Mouse (Mus musculus) common myeloid progenitor, adult 5-6 weeks (primary cell): ENCODE data around the gene Dgkq. TPM values are rescaled to one million over a fixed set of nuclear protein-coding genes. Genes with fewer than 3 reads are reported as not detected.
A peak's percentile ranks its signal among the peaks of the same experiment; 100 is the strongest.

Source experiments
- ATAC-seq: replicated peaks from 2 replicates; pipeline ENCODE4 v1.8.0; 2016; ENCODE audit warnings: low read depth, mild to moderate bottlenecking, moderate TSS enrichment, inconsistent platforms; ENCODE audit not compliant: poor library complexity, severe bottlenecking
- total RNA-seq: library from RNA; stranded (forward); fragments of 200-1000, 187-1606 nt; gene quantifications from 2 replicates; pipeline ENCODE4 v1.2.3, GENCODE M21; 2017

Dgkq gene
- total RNA-seq, 1 experiment from 2014 or later = 6.2 TPM

DNA sequence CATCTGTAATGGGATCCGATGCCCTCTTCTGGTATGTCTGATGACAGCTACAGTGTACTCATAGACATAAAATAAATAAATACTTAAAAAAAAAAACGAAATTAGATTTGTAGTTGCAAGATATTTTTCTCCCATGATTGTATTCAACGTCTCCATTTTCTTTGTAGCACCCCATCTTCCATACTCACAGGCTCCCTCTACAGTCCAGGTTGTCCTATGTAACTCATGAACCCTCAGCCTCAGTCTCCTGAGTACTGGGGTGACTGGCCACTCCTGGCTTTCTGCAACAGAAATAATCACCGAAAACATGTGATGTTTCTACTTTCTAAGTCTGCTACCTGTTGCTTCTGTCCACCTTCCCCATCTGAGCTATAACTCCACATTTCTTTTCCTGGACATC lies 21.7 kb upstream of the Dgkq start:
- ATAC-seq = no peak

DNA sequence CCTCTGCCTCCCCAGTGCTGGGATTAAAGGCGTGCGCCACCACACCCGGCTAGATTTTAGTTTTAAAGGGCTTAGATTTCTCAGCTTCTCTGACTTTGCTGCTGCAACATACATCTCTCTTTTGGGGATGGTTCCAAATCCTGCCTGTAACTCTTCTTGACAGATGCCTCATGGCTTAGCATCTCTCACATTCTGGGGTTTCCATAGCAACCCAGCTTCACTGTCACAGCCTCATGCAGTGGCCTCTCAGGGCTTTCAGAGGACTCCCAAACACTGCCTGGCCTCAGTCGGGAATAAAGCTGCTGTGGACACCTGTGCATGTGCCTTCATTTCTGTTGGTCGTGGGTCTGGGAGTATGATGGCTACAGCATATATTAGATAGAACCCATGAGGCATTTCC lies 19.6 kb upstream of the Dgkq start:
- ATAC-seq = no peak

DNA sequence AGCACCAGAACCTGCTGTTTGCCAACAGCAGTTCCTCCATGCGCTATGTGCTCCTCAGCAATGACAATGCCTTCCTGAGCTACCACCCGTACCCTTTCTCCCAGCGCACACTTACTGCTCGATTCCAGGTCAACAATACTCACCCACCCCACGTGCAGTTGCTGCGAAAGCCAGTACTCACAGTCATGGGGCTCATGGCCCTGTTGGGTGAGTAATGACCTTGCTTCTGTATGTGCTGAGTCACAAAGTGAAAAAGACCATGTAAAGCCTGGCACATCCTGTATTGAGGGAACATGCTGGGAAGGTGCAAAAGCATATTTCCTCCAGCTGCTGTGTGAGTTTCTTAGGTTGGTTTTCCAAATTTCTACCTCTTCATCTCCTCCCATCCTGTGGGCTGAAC lies 11.4 kb upstream of the Dgkq start:
- no peak for ATAC-seq

DNA sequence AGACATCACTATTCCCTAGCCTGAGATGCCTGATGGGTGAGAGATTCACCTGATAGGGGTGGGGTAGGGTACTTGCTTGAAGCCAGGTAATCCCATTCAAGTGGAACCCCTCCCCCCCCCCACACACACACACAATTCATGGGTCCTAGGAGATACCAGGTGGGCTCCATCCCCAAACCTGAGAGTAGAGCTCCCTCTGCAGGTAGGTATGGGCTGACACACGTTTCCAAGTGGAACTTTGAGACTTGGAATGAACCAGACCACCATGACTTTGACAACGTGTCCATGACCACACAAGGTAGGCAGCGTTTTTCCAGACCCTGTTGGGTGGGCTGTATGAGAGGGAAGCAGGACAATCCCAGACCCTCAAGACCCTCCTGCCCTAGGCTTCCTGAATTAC lies 10.4 kb upstream of the Dgkq start:
- no peak for ATAC-seq

DNA sequence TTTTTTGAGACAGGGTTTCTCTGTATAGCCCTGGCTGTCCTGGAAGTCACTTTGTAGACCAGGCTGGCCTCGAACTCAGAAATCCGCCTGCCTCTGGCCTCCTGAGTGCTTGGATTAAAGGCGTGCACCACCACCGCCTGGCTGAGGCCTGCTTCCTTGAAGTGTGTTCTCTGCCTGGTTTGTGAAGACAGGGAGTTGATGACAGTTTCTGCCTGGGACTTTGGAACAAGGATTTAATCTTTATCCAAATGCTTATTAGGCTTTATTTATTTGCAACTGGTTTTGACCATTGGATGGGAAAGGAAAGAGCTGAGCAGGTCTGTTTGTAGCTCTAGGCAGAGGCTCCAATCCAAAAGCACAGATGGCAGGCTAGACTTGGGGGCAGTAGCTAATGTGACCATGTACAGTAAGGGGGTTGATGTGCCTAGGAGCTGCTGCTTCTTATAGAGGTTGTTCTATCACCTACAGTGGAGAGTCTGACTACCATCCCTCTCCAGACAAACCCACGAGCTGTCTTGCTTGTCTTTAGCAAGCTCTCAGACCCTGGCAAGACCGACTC lies 8.9 kb upstream of the Dgkq start:
- no peak for ATAC-seq

DNA sequence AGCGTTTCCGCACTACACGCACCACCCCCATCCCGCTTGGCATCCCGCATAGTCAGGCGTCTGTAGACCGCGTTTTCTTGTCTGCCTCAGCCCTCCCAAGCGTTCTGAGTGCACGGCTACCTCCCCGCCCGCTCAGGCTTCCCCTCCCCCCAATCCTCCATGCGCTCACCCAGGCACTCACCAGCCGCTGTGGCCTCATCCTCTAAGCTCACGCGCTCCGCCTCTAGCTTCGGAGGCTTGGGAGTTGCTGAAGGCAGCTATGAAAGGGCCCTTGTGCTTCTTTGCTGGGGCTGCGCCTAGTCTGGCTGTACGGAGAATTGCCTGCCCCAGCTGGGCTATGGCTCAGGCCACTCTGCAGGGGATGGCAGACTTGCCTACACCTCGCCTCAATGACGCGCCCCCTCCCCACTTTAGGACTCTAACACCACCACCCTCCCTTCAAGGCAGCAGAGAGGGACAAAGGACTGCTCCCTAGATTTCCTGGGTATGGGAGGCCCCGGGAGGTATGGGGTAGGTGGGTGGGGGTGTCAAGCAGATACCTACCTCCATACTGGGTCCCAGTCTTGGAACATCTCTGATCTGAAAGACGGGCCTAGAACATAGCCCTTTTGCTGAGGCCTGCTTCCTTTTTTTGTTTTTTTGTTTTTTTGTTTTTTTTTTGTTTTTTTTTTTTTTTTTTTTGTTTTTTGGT lies 8.3 kb upstream of the Dgkq start:
- no peak for ATAC-seq

DNA sequence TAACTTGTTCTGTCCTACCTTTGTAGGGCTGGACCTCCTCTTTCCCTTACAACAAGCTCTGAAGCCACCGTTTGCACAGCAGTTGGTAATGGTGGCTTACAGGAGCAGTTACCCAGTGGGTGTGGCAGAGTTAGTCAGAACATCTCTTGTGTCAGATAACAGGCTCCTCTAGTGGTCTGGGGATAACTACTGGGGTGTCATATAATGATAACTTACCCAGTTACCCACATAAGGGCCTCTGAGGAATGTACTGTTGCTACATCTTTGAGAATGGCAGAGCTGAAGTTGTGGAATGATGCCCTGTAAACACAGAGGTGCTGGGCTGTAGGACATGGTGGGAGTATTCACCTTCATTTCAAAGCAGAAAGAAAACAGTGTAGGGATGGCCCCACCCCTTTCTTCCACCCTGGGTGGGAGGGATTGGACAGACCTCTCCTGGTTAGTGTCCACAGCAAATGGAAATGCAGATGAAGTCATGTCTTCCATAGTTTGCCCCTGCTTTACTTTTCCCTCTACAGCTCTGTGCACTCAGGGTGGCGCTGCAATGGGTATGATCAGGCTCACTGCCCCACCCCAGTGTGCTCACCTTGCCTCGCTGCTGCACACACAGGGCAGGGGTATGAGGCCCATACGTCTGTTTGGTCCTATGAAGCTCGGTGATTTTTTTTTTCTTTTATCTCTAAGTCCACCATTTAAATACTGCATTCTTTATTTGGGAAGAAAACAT lies 7.5 kb upstream of the Dgkq start:
- ATAC-seq = peak; percentile 52

DNA sequence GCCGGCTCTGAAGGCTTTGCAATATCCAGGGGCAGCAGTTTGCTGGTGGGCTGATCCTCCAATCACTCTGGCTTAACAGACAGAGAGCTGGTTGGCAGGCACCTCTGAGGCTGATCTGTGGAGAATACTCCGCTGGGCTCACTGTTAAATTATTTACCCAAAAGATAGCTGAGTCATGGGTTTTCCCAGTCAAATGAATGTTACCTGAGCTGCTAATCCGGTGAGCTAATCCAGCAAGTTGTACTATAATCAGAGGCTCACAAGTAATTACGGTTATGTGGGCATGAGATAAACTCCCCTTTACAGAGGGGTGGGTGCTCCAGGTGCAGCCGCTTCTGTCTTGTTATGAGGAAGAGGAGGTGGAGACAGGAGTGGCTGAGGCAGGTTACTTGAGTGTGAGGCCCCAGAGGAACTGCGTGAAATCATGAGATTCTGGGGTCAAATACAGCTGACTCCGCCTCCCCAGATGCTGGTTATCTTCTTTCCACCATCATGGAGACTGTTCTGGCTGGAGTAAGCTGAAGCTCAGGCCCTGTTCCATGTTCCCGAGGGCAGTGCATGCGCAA lies 5.9 kb upstream of the Dgkq start, which contains the start of gene Slc26a1:
Gene Slc26a1, minus strand, starts transcription at position 319 of the 566 bp plus-strand sequence.
- peak; percentile 17; the same call in 1 of the 2 replicates for ATAC-seq

DNA sequence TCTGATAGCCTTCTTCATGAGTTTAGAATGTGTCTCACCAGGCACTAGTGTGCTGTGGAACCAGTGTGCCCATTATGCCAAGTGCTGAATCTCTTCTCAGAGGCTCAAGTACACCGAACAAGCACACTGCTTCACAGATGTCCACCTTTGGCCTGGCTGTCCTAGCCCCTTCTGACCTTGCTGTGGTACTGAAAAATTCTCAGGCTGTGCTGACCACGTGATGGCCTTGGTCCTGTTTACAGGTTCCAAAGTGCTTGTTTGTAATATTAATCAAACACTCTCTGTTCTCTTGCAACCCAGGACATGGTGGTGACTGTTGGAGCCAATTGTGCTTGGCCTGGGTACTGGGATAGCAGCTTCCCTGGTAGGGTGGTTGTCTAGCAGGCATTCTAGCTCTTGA lies 5.2 kb upstream of the Dgkq start:
- ATAC-seq = no peak

DNA sequence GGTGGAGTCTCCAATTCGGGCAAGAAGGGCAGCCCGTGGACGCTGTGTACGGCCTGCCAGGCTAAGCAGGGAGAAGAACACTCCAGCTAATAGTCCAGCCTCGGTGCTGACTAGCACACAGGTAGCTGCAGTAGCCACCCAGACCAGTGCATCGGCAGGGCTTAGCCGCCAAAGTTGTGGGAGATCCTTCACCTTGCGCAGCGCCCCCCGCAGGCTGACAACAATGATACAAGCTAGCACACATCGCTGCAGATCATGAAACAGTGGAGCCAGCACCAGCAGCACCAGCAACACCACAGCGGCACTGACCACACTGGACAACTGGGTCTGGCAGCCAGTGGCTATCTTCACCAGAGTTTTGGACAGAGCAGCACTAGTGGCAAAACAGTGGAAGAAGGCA lies 2.3 kb upstream of the Dgkq start:
- no peak for ATAC-seq

DNA sequence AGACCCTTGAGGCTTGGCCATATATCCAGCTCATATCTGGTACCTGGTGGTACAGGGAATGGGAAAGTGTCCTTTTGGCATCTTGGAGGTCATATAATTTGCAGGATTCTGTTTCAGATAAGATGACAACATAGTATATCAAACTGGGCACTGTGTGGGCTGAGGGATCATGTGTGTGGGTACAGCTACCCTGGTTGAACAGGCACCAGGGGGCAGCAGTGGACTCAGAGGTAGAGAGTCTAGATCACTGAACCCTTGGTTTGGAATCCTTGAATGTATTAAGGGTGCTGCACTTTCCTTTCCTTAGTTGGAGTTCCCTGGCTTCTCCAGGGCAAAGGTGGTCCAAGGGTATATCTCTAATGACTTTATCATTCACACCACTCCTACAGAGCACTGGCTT lies 1.3 kb upstream of the Dgkq start:
- ATAC-seq = peak; percentile 49

DNA sequence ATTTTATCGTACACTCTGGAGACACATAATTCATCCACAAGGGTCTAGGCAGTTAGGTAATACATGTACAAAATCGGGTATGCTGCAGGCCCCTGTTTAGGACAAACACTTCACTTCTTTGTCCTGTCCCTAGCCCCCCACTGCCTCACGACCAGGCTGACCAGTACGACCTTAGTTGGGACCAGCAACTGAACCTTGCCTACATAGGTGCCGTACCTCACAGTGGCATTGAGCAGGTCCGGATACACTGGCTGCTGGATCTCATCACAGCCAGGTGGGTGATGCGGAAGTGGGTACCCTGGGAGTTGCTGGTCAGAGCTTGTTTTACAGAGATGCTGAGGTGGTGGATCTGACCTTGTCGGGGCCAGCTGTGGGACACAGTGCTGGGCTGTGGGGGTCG lies 514 bp upstream of the Dgkq start:
- no peak for ATAC-seq

DNA sequence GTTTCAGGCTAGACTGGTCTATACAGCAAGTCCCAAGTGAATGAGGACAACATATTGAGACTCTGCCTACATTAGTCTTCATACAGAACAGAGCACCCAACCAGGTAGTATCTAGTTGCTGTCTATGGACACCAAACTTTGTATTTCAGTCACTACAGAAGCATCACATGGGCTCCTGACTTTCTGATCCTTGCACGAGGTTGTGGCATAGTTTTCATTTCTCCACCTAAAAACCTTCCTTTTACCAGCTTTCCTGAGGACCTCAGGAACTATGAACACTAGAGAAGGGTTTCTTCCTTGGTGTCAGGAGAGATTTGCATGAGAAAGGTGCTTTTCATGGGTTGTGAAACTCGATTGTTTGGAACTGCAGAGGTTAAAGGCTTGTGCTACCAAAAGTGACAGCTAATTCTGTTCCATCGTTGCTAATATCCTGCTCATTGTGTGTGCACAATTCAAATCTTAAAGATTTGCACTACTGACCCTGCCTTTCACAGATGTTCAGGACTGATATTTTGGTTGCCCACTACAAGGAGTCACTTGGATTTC lies 1.0 kb downstream of the Dgkq start:
- no peak for ATAC-seq

DNA sequence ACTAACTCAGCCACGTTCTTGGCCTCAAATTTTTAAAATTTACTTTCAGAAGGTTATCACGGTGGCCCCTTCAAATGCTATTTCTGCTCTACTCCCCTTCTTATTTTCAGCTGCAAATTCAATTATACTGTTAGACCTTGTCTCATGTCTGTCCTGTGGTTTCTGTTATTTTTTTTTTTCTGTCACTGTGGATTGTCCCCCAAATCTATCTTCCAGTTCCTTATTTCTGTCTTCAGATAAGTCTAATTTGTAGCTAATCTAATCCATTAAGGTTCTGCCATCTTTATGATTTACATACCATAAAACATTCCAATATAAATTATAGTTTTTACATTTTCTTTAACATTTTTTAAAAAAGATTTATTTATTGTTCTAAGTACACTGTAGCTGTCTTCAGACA lies 2.1 kb downstream of the Dgkq start:
- ATAC-seq = no peak

DNA sequence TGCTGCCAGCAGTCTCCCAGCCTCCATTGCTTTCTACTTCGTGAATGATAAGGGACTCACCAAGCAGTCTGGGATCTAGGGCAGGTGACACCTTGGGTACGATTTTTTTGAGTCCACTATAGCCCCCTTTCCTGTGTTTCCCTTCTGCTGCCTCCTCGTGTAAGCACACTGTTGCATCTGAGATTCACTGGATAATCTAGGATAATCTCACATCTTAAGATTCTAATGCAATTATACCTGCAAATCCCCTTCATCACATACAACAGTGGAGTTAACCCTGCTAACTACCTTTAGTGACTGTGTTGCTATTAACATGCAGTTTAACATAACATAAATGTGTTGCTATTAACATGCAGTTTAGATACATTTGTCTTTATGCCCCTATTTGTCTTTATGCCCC lies 4.4 kb downstream of the Dgkq start:
- no peak for ATAC-seq

DNA sequence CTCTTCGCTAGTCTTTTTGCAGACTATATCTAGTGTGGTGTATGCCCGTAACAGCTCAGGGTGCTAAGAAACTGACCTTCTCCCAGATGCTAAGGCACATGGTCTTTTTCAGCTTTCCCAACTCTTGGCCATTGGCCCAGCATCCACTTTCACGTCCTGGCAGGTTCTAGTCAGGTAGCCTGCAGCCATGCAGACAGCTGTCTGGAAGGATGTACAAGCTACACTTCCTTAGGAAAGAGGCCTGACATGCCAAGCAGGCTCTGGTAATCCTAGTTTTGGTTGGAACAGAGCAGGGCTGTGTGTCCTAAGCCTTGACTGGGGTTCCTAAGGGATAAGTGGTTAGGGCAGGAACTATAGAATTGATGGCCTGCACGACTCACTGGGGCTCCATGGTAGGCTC lies 6.7 kb downstream of the Dgkq start:
- no peak for ATAC-seq

DNA sequence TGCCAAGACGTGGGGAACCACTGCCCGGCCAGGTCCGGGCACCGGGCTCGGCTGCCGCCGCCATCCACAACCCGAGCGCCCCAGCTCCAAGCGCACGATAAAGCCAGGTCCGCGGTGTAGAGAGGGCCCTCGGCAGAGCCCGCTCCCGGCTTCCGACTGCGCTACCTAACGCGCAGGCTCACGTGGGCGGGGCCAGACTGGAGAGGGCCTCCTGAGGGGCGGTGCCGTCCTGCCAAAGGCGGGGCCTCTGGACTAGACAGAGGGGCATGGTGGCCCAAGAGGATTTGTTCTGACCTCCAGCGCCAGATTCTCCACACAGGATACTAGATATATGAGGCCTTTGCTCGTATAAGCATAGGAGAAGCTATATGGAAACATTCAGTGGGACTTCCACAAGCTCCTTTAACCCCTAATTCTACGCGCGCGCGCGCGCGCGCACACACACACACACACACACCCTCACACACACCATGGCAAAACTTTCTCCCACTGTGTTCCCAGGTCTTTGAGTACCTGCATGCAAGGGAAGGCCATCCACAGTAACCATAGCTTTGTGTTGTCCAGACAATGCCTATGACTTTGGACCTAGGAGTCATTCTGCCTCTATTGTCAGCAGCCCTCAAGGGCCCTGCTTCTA lies 8.7 kb downstream of the Dgkq start:
- peak; percentile 98 for ATAC-seq

DNA sequence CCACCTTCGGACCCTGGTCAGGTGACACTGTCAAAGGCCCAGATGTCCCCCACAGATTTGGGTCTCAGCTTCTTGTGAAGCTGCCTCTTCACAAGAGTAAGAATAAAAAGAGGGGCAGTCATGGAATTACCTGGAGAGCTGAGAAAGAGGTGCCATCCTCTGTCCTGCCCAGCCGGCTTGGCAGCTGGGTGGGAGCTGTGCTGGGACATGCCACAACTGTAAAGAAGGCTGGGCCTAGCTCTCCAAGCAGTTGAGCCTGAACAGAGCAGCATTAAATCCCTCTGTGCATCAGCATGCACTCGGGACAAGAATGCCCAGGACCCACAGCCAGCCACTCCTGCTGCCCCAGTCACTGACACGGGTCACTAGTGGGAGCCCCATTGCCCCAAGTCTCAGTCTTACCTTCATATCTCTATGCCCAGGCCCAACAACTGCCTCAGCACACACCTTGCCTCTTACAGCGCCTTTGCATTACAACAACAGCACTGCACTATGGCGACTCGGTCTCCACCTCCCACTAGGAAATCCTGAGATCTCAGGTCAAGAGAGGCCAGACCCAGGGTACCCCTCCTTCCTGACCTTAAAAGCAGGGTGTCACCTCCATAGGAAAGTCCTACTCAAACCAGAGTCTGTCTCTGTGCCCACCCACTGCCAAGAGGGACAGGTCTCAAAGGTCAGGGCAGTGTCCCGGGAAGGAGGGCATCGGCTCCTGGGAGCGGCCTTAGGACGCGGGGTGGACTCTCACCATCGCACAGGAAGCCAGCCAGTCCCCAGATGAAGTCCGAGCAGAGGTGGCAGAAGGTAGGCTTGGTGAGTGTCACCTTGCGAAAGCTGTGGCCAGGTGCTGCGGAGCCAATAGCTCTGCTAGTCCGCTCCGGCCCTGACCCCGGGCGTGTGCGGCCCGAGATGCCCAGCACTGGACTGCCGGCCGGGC lies 9.5 kb downstream of the Dgkq start, which contains the start of gene Idua:
Gene Idua, plus strand, starts transcription at position 634 of the 934 bp plus-strand sequence.
- 0 out of 2 replicates have a peak, but pooled peaks have one; percentile 19 for ATAC-seq

DNA sequence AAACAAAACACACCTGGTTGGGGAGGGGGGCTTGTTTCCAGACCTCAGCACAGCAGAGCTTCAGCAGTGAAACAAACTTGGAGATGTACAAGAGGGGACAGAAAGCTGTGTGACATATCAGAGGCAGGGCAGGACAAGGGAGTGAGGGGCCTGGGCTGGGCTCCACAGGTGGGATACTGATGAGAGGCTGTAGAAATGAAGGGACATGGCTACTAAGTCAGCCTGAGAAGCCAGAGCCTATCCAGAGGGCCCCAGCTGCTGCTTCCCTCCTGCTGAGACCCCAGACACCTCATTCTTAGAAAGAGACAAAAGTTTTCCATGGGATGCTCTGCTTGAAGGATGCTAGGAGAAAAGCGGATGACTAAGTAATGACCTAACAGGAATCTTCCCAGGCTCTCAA lies 10.9 kb downstream of the Dgkq start:
- no peak for ATAC-seq
